Mouse (Mus musculus): ENCODE measurements around the gene Sv2c. TPM values are rescaled to one million over a fixed set of nuclear protein-coding genes. Genes with fewer than 3 reads are reported as not detected.

Gene Sv2c
- polyA plus RNA-seq, 2 experiments = 0.02 to 0.18 TPM

DNA sequence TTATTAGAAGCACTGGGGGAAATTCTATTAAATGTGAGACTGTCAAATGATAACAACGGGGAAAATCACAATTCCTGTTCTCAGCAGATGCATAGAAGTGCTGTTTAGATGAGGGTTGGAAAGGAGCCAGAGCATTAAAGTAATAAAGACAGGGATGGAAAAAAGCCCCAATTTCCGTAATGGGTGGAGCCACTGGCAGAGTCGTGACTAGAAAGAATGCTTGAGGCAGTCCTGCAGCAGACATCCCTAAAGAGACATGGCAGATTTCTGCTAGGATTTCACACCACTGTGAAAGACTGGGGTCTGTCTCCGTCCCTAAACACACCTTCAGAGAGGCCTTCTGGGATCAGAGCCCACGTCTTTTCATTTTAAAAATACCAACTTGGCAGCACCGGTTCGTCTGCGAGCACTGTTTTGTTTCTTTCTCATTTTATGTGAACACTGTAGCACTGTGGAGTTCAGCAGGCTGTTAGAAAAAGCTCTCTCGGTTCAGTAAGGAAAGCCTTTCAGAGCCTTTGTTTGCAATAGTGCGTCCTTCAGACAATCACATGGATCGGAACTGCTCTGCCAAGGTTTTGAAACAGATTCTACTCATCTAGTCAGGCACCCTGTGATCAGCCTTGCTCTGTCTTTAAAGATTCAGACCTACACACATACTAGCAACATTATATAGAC lies 36.8 kb upstream of the Sv2c start:
- no peak overlapping the region for H3K27ac ChIP-seq

DNA sequence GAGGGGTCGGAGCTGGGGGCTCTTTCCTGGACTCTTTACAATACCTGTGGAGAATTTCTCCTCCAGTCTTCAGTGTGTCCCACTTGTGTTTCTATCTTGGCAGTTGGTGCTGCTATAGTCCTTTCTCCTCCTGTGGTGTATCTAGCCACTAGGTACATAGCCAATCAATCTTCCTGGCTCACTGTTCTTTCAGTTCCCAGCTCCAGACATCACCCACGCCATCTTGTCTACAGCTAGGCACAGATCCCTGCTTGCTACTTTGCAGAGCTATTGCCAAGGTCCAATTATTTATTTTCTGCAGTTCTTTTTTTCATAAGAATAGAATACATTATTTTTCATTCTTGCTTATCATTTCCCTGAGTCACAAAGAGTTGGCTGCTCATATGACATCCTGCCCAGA lies 34.2 kb upstream of the Sv2c start:
- WGBS (ENCODE audit: insufficient replicate concordance) = 47% methylated on average over 2 of the region's 2 CpGs
- DNase-seq (ENCODE audit: low read depth in 3 of 3, low spot score in 3 of 3) = no peak
- Histone ChIP-seq H3K4me2 (ENCODE audit: low read depth) (no peak overlapping the region), H3K9me3 (ENCODE audit: control insufficient read depth, low read length) (no peaks in the 10 kb centered on the region), H3K27me3 (ENCODE audit: control insufficient read depth, insufficient read depth, low read length) (no peaks in the 10 kb centered on the region), H3K4me3 (ENCODE audit: insufficient read depth in 1 of 2, low read depth in 2 of 2, low read length in 2 of 2) (no peak overlapping the region), H3K4me1 (replicated peaks; ENCODE audit: control insufficient read depth in 2 of 2, insufficient read depth in 2 of 2, low read length in 1 of 2) (no peaks in the 10 kb centered on the region), H3K36me3 (replicated peaks; ENCODE audit: control insufficient read depth, insufficient read depth, low read depth) (no peaks in the 10 kb centered on the region), H3K27ac (no peak overlapping the region), H3K9ac (replicated peaks) (no peak overlapping the region)
- TF ChIP-seq EP300 (IDR thresholded peaks at IDR 0.05; ENCODE audit: low read depth) (no peak), CTCF (IDR thresholded peaks at IDR 0.05; ENCODE audit: low read depth) (no peak)
- ATAC-seq (ENCODE audit: insufficient read depth) = no peak

More for the DNA sequence above, 36.8 kb upstream of the Sv2c start:
- no peak overlapping the region for H3K4me3 ChIP-seq (ENCODE audit: insufficient read depth in 1 of 2, low read depth in 2 of 2, low read length in 2 of 2)
- ATAC-seq (ENCODE audit: insufficient read depth) (no peak), DNase-seq (ENCODE audit: low read depth in 3 of 3, low spot score in 3 of 3) (no peak)
- no peak overlapping the region for H3K4me2 ChIP-seq (ENCODE audit: low read depth)
- H3K36me3 ChIP-seq (replicated peaks; ENCODE audit: control insufficient read depth, insufficient read depth, low read depth) = no peaks in the 10 kb centered on the region
- H3K27me3 ChIP-seq (ENCODE audit: control insufficient read depth, insufficient read depth, low read length) = no peaks in the 10 kb centered on the region
- TF ChIP-seq CTCF (IDR thresholded peaks at IDR 0.05; ENCODE audit: low read depth) (no peak), EP300 (IDR thresholded peaks at IDR 0.05; ENCODE audit: low read depth) (no peak)
- H3K9ac ChIP-seq (replicated peaks) = no peak overlapping the region
- H3K4me1 ChIP-seq (replicated peaks; ENCODE audit: control insufficient read depth in 2 of 2, insufficient read depth in 2 of 2, low read length in 1 of 2) = no peaks in the 10 kb centered on the region
- H3K9me3 ChIP-seq (ENCODE audit: control insufficient read depth, low read length) = no peaks in the 10 kb centered on the region
- 59% methylated on average over 11 of the region's 11 CpGs for WGBS (ENCODE audit: insufficient replicate concordance)

DNA sequence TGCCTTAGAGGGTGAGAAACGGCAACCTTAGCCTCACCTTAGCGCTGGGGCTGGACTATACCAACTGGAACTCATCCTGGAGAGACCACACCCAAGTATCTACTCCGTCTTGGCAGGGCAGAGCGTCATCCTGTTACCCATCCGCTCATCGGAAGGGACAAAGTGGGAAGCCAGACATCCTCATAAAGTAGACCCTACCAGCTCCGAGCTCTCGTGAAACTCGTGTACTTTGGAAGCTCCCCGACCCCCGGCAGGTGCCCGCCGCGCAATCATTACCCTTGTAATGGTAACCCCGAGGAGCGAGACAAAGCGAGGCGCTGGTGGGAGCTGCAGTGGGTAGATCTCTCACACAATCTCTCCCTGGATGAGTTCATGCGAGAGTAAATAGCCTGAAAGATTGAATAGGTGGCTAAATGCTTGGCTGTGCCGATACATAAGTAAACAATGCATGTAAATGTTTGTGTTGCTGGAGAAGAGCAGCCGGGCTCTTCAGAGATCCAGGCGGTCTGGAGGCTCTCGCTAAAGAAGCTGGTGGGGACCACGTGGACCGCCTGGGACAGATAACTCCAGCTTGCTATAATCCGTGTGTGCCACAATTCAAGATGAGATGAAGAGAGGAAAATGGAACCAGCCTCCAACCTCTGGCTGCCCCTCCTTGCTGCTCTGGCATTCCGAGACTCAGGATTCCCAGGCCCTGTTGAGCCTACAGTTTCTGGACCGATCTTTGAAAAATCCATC lies 1.2 kb upstream of the Sv2c start:
- Histone ChIP-seq H3K9ac (replicated peaks) (no peak overlapping the region), H3K4me1 (replicated peaks; ENCODE audit: control insufficient read depth in 2 of 2, insufficient read depth in 2 of 2, low read length in 1 of 2) (no peaks in the 10 kb centered on the region), H3K36me3 (replicated peaks; ENCODE audit: control insufficient read depth, insufficient read depth, low read depth) (no peaks in the 10 kb centered on the region), H3K27ac (no peak overlapping the region), H3K4me3 (ENCODE audit: insufficient read depth in 1 of 2, low read depth in 2 of 2, low read length in 2 of 2) (no peak overlapping the region), H3K27me3 (ENCODE audit: control insufficient read depth, insufficient read depth, low read length) (peaks cover 50% of the 10 kb centered on the region), H3K4me2 (ENCODE audit: low read depth) (no peak overlapping the region), H3K9me3 (ENCODE audit: control insufficient read depth, low read length) (no peaks in the 10 kb centered on the region)
- TF ChIP-seq CTCF (IDR thresholded peaks at IDR 0.05; ENCODE audit: low read depth) (no peak), EP300 (IDR thresholded peaks at IDR 0.05; ENCODE audit: low read depth) (no peak)
- ATAC-seq (ENCODE audit: insufficient read depth) = no peak
- 8% methylated on average over 28 of the region's 28 CpGs for WGBS (ENCODE audit: insufficient replicate concordance)
- no peak for DNase-seq (ENCODE audit: low read depth in 3 of 3, low spot score in 3 of 3)

DNA sequence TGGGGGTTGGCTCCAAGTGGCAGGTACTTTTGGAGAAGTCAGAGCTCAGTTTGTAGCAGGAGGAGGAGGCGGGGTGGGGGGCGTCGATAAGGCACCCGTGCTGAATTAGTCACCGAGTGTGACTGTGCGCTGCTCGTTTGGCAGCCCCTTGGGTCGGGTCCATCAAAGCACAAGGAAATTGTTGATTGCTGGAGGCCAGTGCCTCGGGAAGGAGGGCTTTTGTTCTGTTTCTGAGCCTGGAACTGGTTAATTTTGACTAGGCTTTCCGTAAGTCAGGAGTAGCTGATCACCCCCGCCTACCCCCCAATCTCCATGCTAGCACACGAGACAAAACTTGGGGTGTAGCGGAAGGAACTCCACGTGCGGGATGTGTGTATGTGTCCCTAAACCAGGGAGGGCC lies 456 bp upstream of the Sv2c start:
- no peak for TF ChIP-seq EP300 (IDR thresholded peaks at IDR 0.05; ENCODE audit: low read depth)
- no peak for TF ChIP-seq CTCF (IDR thresholded peaks at IDR 0.05; ENCODE audit: low read depth)
- Histone ChIP-seq H3K36me3 (replicated peaks; ENCODE audit: control insufficient read depth, insufficient read depth, low read depth) (no peaks in the 10 kb centered on the region), H3K9ac (replicated peaks) (no peak overlapping the region), H3K27me3 (ENCODE audit: control insufficient read depth, insufficient read depth, low read length) (peaks cover 50% of the 10 kb centered on the region), H3K4me3 (ENCODE audit: insufficient read depth in 1 of 2, low read depth in 2 of 2, low read length in 2 of 2) (no peak overlapping the region), H3K9me3 (ENCODE audit: control insufficient read depth, low read length) (no peaks in the 10 kb centered on the region), H3K4me2 (ENCODE audit: low read depth) (no peak overlapping the region), H3K4me1 (replicated peaks; ENCODE audit: control insufficient read depth in 2 of 2, insufficient read depth in 2 of 2, low read length in 1 of 2) (no peaks in the 10 kb centered on the region), H3K27ac (no peak overlapping the region)
- 3% methylated on average over 15 of the region's 15 CpGs for WGBS (ENCODE audit: insufficient replicate concordance)
- no peak for ATAC-seq (ENCODE audit: insufficient read depth)
- no peak for DNase-seq (ENCODE audit: low read depth in 3 of 3, low spot score in 3 of 3)

DNA sequence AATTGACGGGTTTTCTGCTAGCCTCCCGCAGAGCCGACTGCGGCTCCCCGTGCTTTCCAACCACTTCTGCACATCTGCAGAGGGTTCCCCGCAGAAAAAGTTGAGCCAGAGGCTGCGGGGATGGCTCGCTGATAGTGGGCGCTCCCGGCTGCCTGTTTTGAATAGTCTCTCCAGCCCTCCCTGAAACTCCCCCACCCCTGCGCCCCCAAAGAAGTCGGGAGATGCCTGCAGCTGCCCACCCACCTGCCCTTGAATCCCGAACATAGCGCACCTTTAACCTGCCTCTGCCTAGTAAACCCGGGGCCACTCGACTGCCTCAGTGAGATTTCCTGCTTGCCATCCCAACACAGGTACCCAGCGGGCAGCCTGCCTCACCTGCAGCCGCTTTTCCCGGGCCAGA lies 466 bp downstream of the Sv2c start:
- no peaks in the 10 kb centered on the region for H3K36me3 ChIP-seq (replicated peaks; ENCODE audit: control insufficient read depth, insufficient read depth, low read depth)
- DNase-seq (ENCODE audit: low read depth in 3 of 3, low spot score in 3 of 3) (no peak), ATAC-seq (ENCODE audit: insufficient read depth) (no peak)
- H3K27ac ChIP-seq = no peak overlapping the region
- no peak overlapping the region for H3K4me3 ChIP-seq (ENCODE audit: insufficient read depth in 1 of 2, low read depth in 2 of 2, low read length in 2 of 2)
- no peak overlapping the region for H3K9ac ChIP-seq (replicated peaks)
- TF ChIP-seq CTCF (IDR thresholded peaks at IDR 0.05; ENCODE audit: low read depth) (no peak), EP300 (IDR thresholded peaks at IDR 0.05; ENCODE audit: low read depth) (no peak)
- H3K4me1 ChIP-seq (replicated peaks; ENCODE audit: control insufficient read depth in 2 of 2, insufficient read depth in 2 of 2, low read length in 1 of 2) = no peaks in the 10 kb centered on the region
- WGBS (ENCODE audit: insufficient replicate concordance) = 2% methylated on average over 19 of the region's 19 CpGs
- H3K9me3 ChIP-seq (ENCODE audit: control insufficient read depth, low read length) = no peaks in the 10 kb centered on the region
- no peak overlapping the region for H3K4me2 ChIP-seq (ENCODE audit: low read depth)
- H3K27me3 ChIP-seq (ENCODE audit: control insufficient read depth, insufficient read depth, low read length) = peaks cover 50% of the 10 kb centered on the region

All from liver, embryonic 14.5 days (tissue).